Mouse (Mus musculus): ENCODE measurements at regions not wholly inside any gene's neighbourhood (a gene's known extent, or its start where the extent isn't known, plus 50 kb on each side); places are given as distances from the start of the nearest gene placed in this dataset.

- H3K36me3 ChIP-seq (ENCODE audit: control insufficient read depth, insufficient read depth, low read length, poor library complexity, severe bottlenecking) = no peaks in the 10 kb centered on the region
- no peak for TF ChIP-seq ZNF384 (IDR thresholded peaks at IDR 0.05; ENCODE audit: low read depth, low read length)
- no peak for TF ChIP-seq CHD2 (IDR thresholded peaks at IDR 0.05; ENCODE audit: low read depth, low read length)
- TF ChIP-seq HCFC1 (IDR thresholded peaks at IDR 0.05; ENCODE audit: borderline replicate concordance, insufficient read depth, low read length) = no peak
- no peak for TF ChIP-seq MAFK (IDR thresholded peaks at IDR 0.05; ENCODE audit: insufficient read depth, low read depth, low read length)
- TF ChIP-seq ZC3H11A (IDR thresholded peaks at IDR 0.05; ENCODE audit: borderline replicate concordance, low read depth, low read length) = no peak
- no peaks in the 10 kb centered on the region for H3K9me3 ChIP-seq (ENCODE audit: control insufficient read depth, insufficient read depth, low read depth, low read length)
- no peak overlapping the region for H3K27ac ChIP-seq (ENCODE audit: insufficient read depth, low read depth, low read length, poor library complexity, severe bottlenecking)
- H3K4me1 ChIP-seq (ENCODE audit: control insufficient read depth in 2 of 2, insufficient read depth in 2 of 2, low read length in 2 of 2, poor library complexity in 1 of 2) = no peaks in the 10 kb centered on the region
- H3K9ac ChIP-seq (ENCODE audit: insufficient read depth, low read depth, low read length, poor library complexity, severe bottlenecking) = no peak overlapping the region
- DNase-seq (ENCODE audit: low read depth, low spot score) = no peak
- H3K4me3 ChIP-seq (ENCODE audit: insufficient read depth in 1 of 2, low read depth in 1 of 2, low read length in 2 of 2, poor library complexity in 1 of 2, severe bottlenecking in 1 of 2) = no peak overlapping the region
- in situ Hi-C loops (cut with MboI; ENCODE audit: low sequenced_read_pairs in 2 of 2, unreplicated experiment in 2 of 2) = no loop called here
These were observed 245.1 kb downstream of the Rps24 start for GRCm38 (mm10) chr14:24731872-24732525.

- no peak overlapping the region for H3K4me3 ChIP-seq (ENCODE audit: insufficient read depth in 1 of 2, low read depth in 1 of 2, low read length in 2 of 2, poor library complexity in 1 of 2, severe bottlenecking in 1 of 2)
- H3K27ac ChIP-seq (ENCODE audit: insufficient read depth, low read depth, low read length, poor library complexity, severe bottlenecking) = no peak overlapping the region
- no peaks in the 10 kb centered on the region for H3K4me1 ChIP-seq (ENCODE audit: control insufficient read depth in 2 of 2, insufficient read depth in 2 of 2, low read length in 2 of 2, poor library complexity in 1 of 2)
- H3K9me3 ChIP-seq (ENCODE audit: control insufficient read depth, insufficient read depth, low read depth, low read length) = no peaks in the 10 kb centered on the region
- TF ChIP-seq HCFC1 (IDR thresholded peaks at IDR 0.05; ENCODE audit: borderline replicate concordance, insufficient read depth, low read length) (no peak), CHD2 (IDR thresholded peaks at IDR 0.05; ENCODE audit: low read depth, low read length) (no peak), ZNF384 (IDR thresholded peaks at IDR 0.05; ENCODE audit: low read depth, low read length) (no peak), MAFK (IDR thresholded peaks at IDR 0.05; ENCODE audit: insufficient read depth, low read depth, low read length) (no peak), ZC3H11A (IDR thresholded peaks at IDR 0.05; ENCODE audit: borderline replicate concordance, low read depth, low read length) (no peak)
- H3K36me3 ChIP-seq (ENCODE audit: control insufficient read depth, insufficient read depth, low read length, poor library complexity, severe bottlenecking) = no peaks in the 10 kb centered on the region
- in situ Hi-C loops (cut with MboI; ENCODE audit: low sequenced_read_pairs in 2 of 2, unreplicated experiment in 2 of 2) = no loop called here
- no peak overlapping the region for H3K9ac ChIP-seq (ENCODE audit: insufficient read depth, low read depth, low read length, poor library complexity, severe bottlenecking)
- no peak for DNase-seq (ENCODE audit: low read depth, low spot score)
These were observed 246.4 kb downstream of the Rps24 start for GRCm38 (mm10) chr14:24733326-24733725.

DNA sequence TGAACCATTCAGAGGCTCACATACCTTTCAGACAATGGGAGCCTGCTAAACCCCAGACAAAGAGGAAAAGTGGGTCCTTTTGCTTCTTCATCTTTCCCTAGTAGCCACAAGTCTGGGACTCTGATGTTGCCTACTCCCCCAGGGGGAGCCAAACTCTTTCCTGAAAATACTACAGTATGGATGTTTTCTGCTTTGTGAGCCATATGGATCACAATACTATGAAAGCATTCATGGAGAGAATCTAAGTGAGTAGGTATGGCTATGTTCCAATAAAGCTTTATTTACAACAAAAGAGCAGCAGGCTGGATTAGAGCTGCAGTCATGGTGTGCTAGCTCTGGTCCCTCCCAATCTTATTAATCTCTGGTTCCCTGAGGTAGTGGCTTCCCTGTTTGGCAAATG is 251.9 kb downstream of the Rps24 start:
- H3K4me1 ChIP-seq (ENCODE audit: control insufficient read depth in 2 of 2, insufficient read depth in 2 of 2, low read length in 2 of 2, poor library complexity in 1 of 2) = no peaks in the 10 kb centered on the region
- H3K36me3 ChIP-seq (ENCODE audit: control insufficient read depth, insufficient read depth, low read length, poor library complexity, severe bottlenecking) = no peaks in the 10 kb centered on the region
- no peak overlapping the region for H3K27ac ChIP-seq (ENCODE audit: insufficient read depth, low read depth, low read length, poor library complexity, severe bottlenecking)
- no peak overlapping the region for H3K4me3 ChIP-seq (ENCODE audit: insufficient read depth in 1 of 2, low read depth in 1 of 2, low read length in 2 of 2, poor library complexity in 1 of 2, severe bottlenecking in 1 of 2)
- H3K9ac ChIP-seq (ENCODE audit: insufficient read depth, low read depth, low read length, poor library complexity, severe bottlenecking) = no peak overlapping the region
- H3K9me3 ChIP-seq (ENCODE audit: control insufficient read depth, insufficient read depth, low read depth, low read length) = no peaks in the 10 kb centered on the region
- no peak for TF ChIP-seq HCFC1 (IDR thresholded peaks at IDR 0.05; ENCODE audit: borderline replicate concordance, insufficient read depth, low read length)
- no peak for TF ChIP-seq ZC3H11A (IDR thresholded peaks at IDR 0.05; ENCODE audit: borderline replicate concordance, low read depth, low read length)
- TF ChIP-seq MAFK (IDR thresholded peaks at IDR 0.05; ENCODE audit: insufficient read depth, low read depth, low read length) = no peak
- no peak for TF ChIP-seq ZNF384 (IDR thresholded peaks at IDR 0.05; ENCODE audit: low read depth, low read length)
- no peak for TF ChIP-seq CHD2 (IDR thresholded peaks at IDR 0.05; ENCODE audit: low read depth, low read length)
- no peak for DNase-seq (ENCODE audit: low read depth, low spot score)
- in situ Hi-C loops (cut with MboI; ENCODE audit: low sequenced_read_pairs in 2 of 2, unreplicated experiment in 2 of 2) = no loop called here

GRCm38 (mm10) chr14:24744451-24744850 is 257.5 kb downstream of the Rps24 start:
- Histone ChIP-seq H3K9me3 (ENCODE audit: control insufficient read depth, insufficient read depth, low read depth, low read length) (no peaks in the 10 kb centered on the region), H3K9ac (ENCODE audit: insufficient read depth, low read depth, low read length, poor library complexity, severe bottlenecking) (no peak overlapping the region), H3K4me3 (ENCODE audit: insufficient read depth in 1 of 2, low read depth in 1 of 2, low read length in 2 of 2, poor library complexity in 1 of 2, severe bottlenecking in 1 of 2) (no peak overlapping the region), H3K27ac (ENCODE audit: insufficient read depth, low read depth, low read length, poor library complexity, severe bottlenecking) (no peak overlapping the region), H3K36me3 (ENCODE audit: control insufficient read depth, insufficient read depth, low read length, poor library complexity, severe bottlenecking) (no peaks in the 10 kb centered on the region), H3K4me1 (ENCODE audit: control insufficient read depth in 2 of 2, insufficient read depth in 2 of 2, low read length in 2 of 2, poor library complexity in 1 of 2) (no peaks in the 10 kb centered on the region)
- no peak for TF ChIP-seq HCFC1 (IDR thresholded peaks at IDR 0.05; ENCODE audit: borderline replicate concordance, insufficient read depth, low read length)
- no peak for TF ChIP-seq MAFK (IDR thresholded peaks at IDR 0.05; ENCODE audit: insufficient read depth, low read depth, low read length)
- no peak for TF ChIP-seq CHD2 (IDR thresholded peaks at IDR 0.05; ENCODE audit: low read depth, low read length)
- in situ Hi-C loops (cut with MboI; ENCODE audit: low sequenced_read_pairs in 2 of 2, unreplicated experiment in 2 of 2) = no loop called here
- DNase-seq (ENCODE audit: low read depth, low spot score) = no peak

- TF ChIP-seq ZC3H11A (IDR thresholded peaks at IDR 0.05; ENCODE audit: borderline replicate concordance, low read depth, low read length) (no peak), MAFK (IDR thresholded peaks at IDR 0.05; ENCODE audit: insufficient read depth, low read depth, low read length) (no peak), ZNF384 (IDR thresholded peaks at IDR 0.05; ENCODE audit: low read depth, low read length) (no peak)
- no peak overlapping the region for H3K27ac ChIP-seq (ENCODE audit: insufficient read depth, low read depth, low read length, poor library complexity, severe bottlenecking)
- no peaks in the 10 kb centered on the region for H3K9me3 ChIP-seq (ENCODE audit: control insufficient read depth, insufficient read depth, low read depth, low read length)
- no peak for DNase-seq (ENCODE audit: low read depth, low spot score)
- no peaks in the 10 kb centered on the region for H3K4me1 ChIP-seq (ENCODE audit: control insufficient read depth in 2 of 2, insufficient read depth in 2 of 2, low read length in 2 of 2, poor library complexity in 1 of 2)
- in situ Hi-C loops (cut with MboI; ENCODE audit: low sequenced_read_pairs in 2 of 2, unreplicated experiment in 2 of 2) = no loop called here
- H3K4me3 ChIP-seq (ENCODE audit: insufficient read depth in 1 of 2, low read depth in 1 of 2, low read length in 2 of 2, poor library complexity in 1 of 2, severe bottlenecking in 1 of 2) = no peak overlapping the region
- no peaks in the 10 kb centered on the region for H3K36me3 ChIP-seq (ENCODE audit: control insufficient read depth, insufficient read depth, low read length, poor library complexity, severe bottlenecking)
- no peak overlapping the region for H3K9ac ChIP-seq (ENCODE audit: insufficient read depth, low read depth, low read length, poor library complexity, severe bottlenecking)
These were observed 258.8 kb downstream of the Rps24 start for GRCm38 (mm10) chr14:24745730-24746129.
